Mouse (Mus musculus) limb, embryonic 15.5 days (tissue): ENCODE measurements at regions not wholly inside any gene's neighbourhood (a gene's known extent, or its start where the extent isn't known, plus 50 kb on each side); places are given as distances from the start of the nearest gene placed in this dataset.

Experiments used
- ATAC-seq: fragments of 200-750 bp; cut with Nextera tagmentation; 2 replicates; pipeline ENCODE4 v1.8.0; 2017; ENCODE audit warnings: low read depth, moderate TSS enrichment; ENCODE audit not compliant: insufficient number of reproducible peaks, low FRiP score, low TSS enrichment
- H3K27ac ChIP-seq: fragments of 300-500 bp; sonication (generic); 2 replicates; pipeline ENCODE4 v1.5.1; 2015; ENCODE audit warnings: moderate library complexity, mild to moderate bottlenecking, inconsistent platforms
- H3K27me3 ChIP-seq: fragments of 300-500 bp; sonication (generic); 2 replicates; pipeline ENCODE4 v1.6.1; 2015; ENCODE audit warnings: inconsistent platforms
- H3K36me3 ChIP-seq: fragments of 300-500 bp; sonication (generic); 2 replicates; pipeline ENCODE4 v1.6.1; 2015; ENCODE audit warnings: inconsistent platforms
- H3K4me1 ChIP-seq: fragments of 300-500 bp; sonication (generic); 2 replicates; pipeline ENCODE4 v1.6.1; 2015; ENCODE audit warnings: inconsistent platforms
- H3K4me2 ChIP-seq: fragments of 300-500 bp; sonication (generic); 2 replicates; pipeline ENCODE4 v1.6.1; 2015; ENCODE audit warnings: mild to moderate bottlenecking, inconsistent platforms
- H3K4me3 ChIP-seq: fragments of 300-500 bp; sonication (generic); 2 replicates; pipeline ENCODE4 v1.5.1; 2015; ENCODE audit warnings: mild to moderate bottlenecking, inconsistent platforms
- H3K9ac ChIP-seq: fragments of 300-500 bp; sonication (generic); 2 replicates; pipeline ENCODE4 v1.6.1; 2015; ENCODE audit warnings: inconsistent platforms
- H3K9me3 ChIP-seq: fragments of 300-500 bp; sonication (generic); 2 replicates; pipeline ENCODE4 v1.6.1; 2016; ENCODE audit warnings: inconsistent platforms
- WGBS: fragments of 180-500 bp; shearing (Covaris S2); methylation state at CpG from one replicate; pipeline ENCODE4 v1.1.7; 2015; 5-methylcytosine and 5-hydroxymethylcytosine counted together

- Histone ChIP-seq H3K27me3 (no peaks in the 10 kb centered on the region), H3K36me3 (no peaks in the 10 kb centered on the region), H3K9ac (no peak overlapping the region), H3K4me3 (no peak overlapping the region), H3K9me3 (no peaks in the 10 kb centered on the region), H3K4me2 (no peak overlapping the region), H3K27ac (no peak overlapping the region), H3K4me1 (0 out of 2 replicates have a peak, but pooled peaks cover 4% of the 10 kb centered on the region)
- ATAC-seq: no peak
- 80% methylated on average over 3 of the region's 3 CpGs for WGBS
Measured at GRCm38 (mm10) chr4:106193204-106193945, 122.6 kb upstream of the Usp24 start.

GRCm38 (mm10) chr4:106195497-106196166, 120.4 kb upstream of the Usp24 start:
- Histone ChIP-seq H3K27me3 (no peaks in the 10 kb centered on the region), H3K4me2 (no peak overlapping the region), H3K27ac (no peak overlapping the region), H3K4me1 (peaks cover 14% of the 10 kb centered on the region), H3K9ac (no peak overlapping the region), H3K9me3 (no peaks in the 10 kb centered on the region), H3K36me3 (no peaks in the 10 kb centered on the region), H3K4me3 (no peak overlapping the region)
- WGBS: 74% methylated on average over 3 of the region's 3 CpGs
- no peak for ATAC-seq

GRCm38 (mm10) chr4:106199833-106200232, 116.2 kb upstream of the Usp24 start:
- Histone ChIP-seq H3K9me3 (no peaks in the 10 kb centered on the region), H3K4me1 (peaks cover 16% of the 10 kb centered on the region), H3K36me3 (no peaks in the 10 kb centered on the region), H3K4me3 (no peak overlapping the region), H3K27me3 (no peaks in the 10 kb centered on the region), H3K27ac (peak overlapping the region; percentile 38; the same call in 1 of the 2 replicates), H3K4me2 (no peak overlapping the region), H3K9ac (no peak overlapping the region)
- WGBS: 16% methylated on average over 11 of the region's 11 CpGs
- ATAC-seq: no peak

- Histone ChIP-seq H3K36me3 (no peaks in the 10 kb centered on the region), H3K27ac (0 out of 2 replicates have a peak overlapping the region, but pooled peaks have one; percentile 38), H3K27me3 (no peaks in the 10 kb centered on the region), H3K4me1 (peaks cover 16% of the 10 kb centered on the region), H3K9me3 (no peaks in the 10 kb centered on the region), H3K4me2 (no peak overlapping the region), H3K4me3 (no peak overlapping the region), H3K9ac (no peak overlapping the region)
- ATAC-seq: no peak
- 34% methylated on average over 6 of the region's 6 CpGs for WGBS
Measured at GRCm38 (mm10) chr4:106200241-106200640, 115.8 kb upstream of the Usp24 start.

GRCm38 (mm10) chr4:106202554-106202953, 113.5 kb upstream of the Usp24 start:
- Histone ChIP-seq H3K9ac (no peak overlapping the region), H3K4me1 (peaks cover 22% of the 10 kb centered on the region), H3K9me3 (no peaks in the 10 kb centered on the region), H3K36me3 (no peaks in the 10 kb centered on the region), H3K27me3 (no peaks in the 10 kb centered on the region), H3K4me3 (no peak overlapping the region), H3K27ac (no peak overlapping the region), H3K4me2 (no peak overlapping the region)
- WGBS: 45% methylated on average over 3 of the region's 3 CpGs
- no peak for ATAC-seq

GRCm38 (mm10) chr4:106205200-106205599, 110.8 kb upstream of the Usp24 start:
- Histone ChIP-seq H3K36me3 (no peaks in the 10 kb centered on the region), H3K4me2 (no peak overlapping the region), H3K27ac (no peak overlapping the region), H3K4me1 (peaks cover 11% of the 10 kb centered on the region), H3K9me3 (no peaks in the 10 kb centered on the region), H3K27me3 (no peaks in the 10 kb centered on the region), H3K4me3 (no peak overlapping the region), H3K9ac (no peak overlapping the region)
- WGBS: 80% methylated on average over 2 of the region's 2 CpGs
- no peak for ATAC-seq

- Histone ChIP-seq H3K9ac (no peak overlapping the region), H3K27ac (no peak overlapping the region), H3K4me2 (no peak overlapping the region), H3K36me3 (no peaks in the 10 kb centered on the region), H3K4me1 (peaks cover 6% of the 10 kb centered on the region; the same call in 1 of the 2 replicates), H3K9me3 (no peaks in the 10 kb centered on the region), H3K27me3 (no peaks in the 10 kb centered on the region), H3K4me3 (no peak overlapping the region)
- peak; percentile 32; the same call in 1 of the 2 replicates for ATAC-seq
- WGBS: 49% methylated on average over 2 of the region's 2 CpGs
Measured at GRCm38 (mm10) chr4:106206023-106206422, 110.0 kb upstream of the Usp24 start.

GRCm38 (mm10) chr4:106209465-106209864, 106.5 kb upstream of the Usp24 start:
- Histone ChIP-seq H3K36me3 (no peaks in the 10 kb centered on the region), H3K4me3 (no peak overlapping the region), H3K4me2 (no peak overlapping the region), H3K27me3 (no peaks in the 10 kb centered on the region), H3K9me3 (no peaks in the 10 kb centered on the region), H3K27ac (no peak overlapping the region), H3K9ac (no peak overlapping the region), H3K4me1 (peaks cover 7% of the 10 kb centered on the region; the same call in 1 of the 2 replicates)
- 73% methylated on average over 11 of the region's 11 CpGs for WGBS
- no peak for ATAC-seq

GRCm38 (mm10) chr4:106209975-106210374, 106.0 kb upstream of the Usp24 start:
- H3K9me3 ChIP-seq: no peaks in the 10 kb centered on the region

GRCm38 (mm10) chr4:106214170-106214569, 101.8 kb upstream of the Usp24 start:
- Histone ChIP-seq H3K9me3 (no peaks in the 10 kb centered on the region), H3K4me3 (no peak overlapping the region), H3K36me3 (no peaks in the 10 kb centered on the region), H3K4me2 (no peak overlapping the region), H3K27me3 (no peaks in the 10 kb centered on the region), H3K27ac (no peak overlapping the region), H3K9ac (no peak overlapping the region), H3K4me1 (peaks cover 2% of the 10 kb centered on the region; the same call in 1 of the 2 replicates)
- 73% methylated on average over 5 of the region's 5 CpGs for WGBS
- ATAC-seq: no peak

More at GRCm38 (mm10) chr4:106209975-106210374, 106.0 kb upstream of the Usp24 start:
- H3K27me3 ChIP-seq: no peaks in the 10 kb centered on the region
- ATAC-seq: no peak
- no peak overlapping the region for H3K9ac ChIP-seq
- 91% methylated on average over 1 of the region's 1 CpGs for WGBS
- H3K4me2 ChIP-seq: no peak overlapping the region
- no peak overlapping the region for H3K4me3 ChIP-seq
- no peaks in the 10 kb centered on the region for H3K36me3 ChIP-seq
- no peak overlapping the region for H3K27ac ChIP-seq
- H3K4me1 ChIP-seq: peaks cover 7% of the 10 kb centered on the region; the same call in 1 of the 2 replicates

GRCm38 (mm10) chr4:106220621-106221020, 95.4 kb upstream of the Usp24 start:
- H3K9me3 ChIP-seq: no peaks in the 10 kb centered on the region
- no peak overlapping the region for H3K27ac ChIP-seq
- peaks cover 15% of the 10 kb centered on the region; the same call in 1 of the 2 replicates for H3K4me1 ChIP-seq
- no peaks in the 10 kb centered on the region for H3K27me3 ChIP-seq
- no peak overlapping the region for H3K9ac ChIP-seq
- H3K36me3 ChIP-seq: no peaks in the 10 kb centered on the region
- ATAC-seq: peak; percentile 35; the same call in 1 of the 2 replicates
- WGBS: 49% methylated on average over 9 of the region's 9 CpGs
- H3K4me2 ChIP-seq: no peak overlapping the region
- H3K4me3 ChIP-seq: no peak overlapping the region

- Histone ChIP-seq H3K27me3 (no peaks in the 10 kb centered on the region), H3K9ac (no peak overlapping the region), H3K4me3 (no peak overlapping the region), H3K9me3 (no peaks in the 10 kb centered on the region), H3K27ac (no peak overlapping the region), H3K4me2 (no peak overlapping the region), H3K36me3 (no peaks in the 10 kb centered on the region), H3K4me1 (peaks cover 17% of the 10 kb centered on the region; the same call in 1 of the 2 replicates)
- no peak for ATAC-seq
- WGBS: 46% methylated on average over 12 of the region's 12 CpGs
Measured at GRCm38 (mm10) chr4:106225184-106225862, 90.7 kb upstream of the Usp24 start.
